Mouse (Mus musculus) adipose tissue, adult 10 weeks (tissue): Measurements from ENCODE around the gene Abce1. TPM values are rescaled to one million over a fixed set of nuclear protein-coding genes. Genes with fewer than 3 reads are reported as not detected.

Experiments
- polyA plus RNA-seq: library from polyadenylated mRNA; stranded (reverse); fragments of 350-450 nt; fragmentation: Illumina TruSeq; extraction: RNeasy Lipid Tissue Mini Kit (QIAGEN cat#74804); gene quantifications from one replicate; pipeline ENCODE4 v1.2.3, GENCODE M21; 2014; ENCODE audit warnings: low read depth, low replicate concordance

The Abce1 gene
- polyA plus RNA-seq: 38.1 TPM

GRCm38 (mm10) chr8:79711064-79711961 lies at the start of gene Abce1, which contains the start of gene Anapc10:
Gene Abce1, minus strand, starts transcription at chr8:79711740.
Gene Anapc10, plus strand, starts transcription at chr8:79711820.

GRCm38 (mm10) chr8:79639586-79640451 lies 71.7 kb downstream of the Abce1 start, which contains the start of gene Otud4:
Gene Otud4, plus strand, starts transcription at chr8:79639618.

Other genes starting within 250 kb of the Abce1 start
- 19.6 TPM for gene Otud4, start 72.1 kb downstream of the Abce1 start, polyA plus RNA-seq
- gene Anapc10, start 80 bp upstream of the Abce1 start, polyA plus RNA-seq: 13.0 TPM